Mouse (Mus musculus) cerebellum, adult 2 months (tissue): ENCODE data around the gene Yif1a. TPM values are rescaled to one million over a fixed set of nuclear protein-coding genes. Genes with fewer than 3 reads are reported as not detected.
A peak's percentile ranks its signal among the peaks of the same experiment; 100 is the strongest.

ENCODE experiments used
- DNase-seq, 2 experiments: peaks; one replicate each; pipeline ENCODE4 v3.0.0; 2021
- H3K27ac ChIP-seq: fragments of 200-500 bp; 2 replicates; pipeline ENCODE4 v1.5.1; 2012; ENCODE audit warnings: low read length, control low read depth, inconsistent platforms; ENCODE audit not compliant: insufficient read depth
- H3K27me3 ChIP-seq: fragments of 200-500 bp; 2 replicates; pipeline ENCODE4 v1.6.1; 2012; ENCODE audit warnings: inconsistent platforms, mild to moderate bottlenecking, low read length, moderate library complexity; ENCODE audit not compliant: control insufficient read depth, insufficient read depth
- H3K4me1 ChIP-seq: fragments of 200-500 bp; 2 replicates; pipeline ENCODE4 v1.6.1; 2011; ENCODE audit warnings: low read length; ENCODE audit not compliant: control insufficient read depth, insufficient read depth
- H3K4me3 ChIP-seq: fragments of 200-500 bp; replicated peaks from 2 replicates; pipeline ENCODE3; 2011; ENCODE audit warnings: mild to moderate bottlenecking, low read depth, low read length, control low read depth; ENCODE audit not compliant: insufficient read depth
- CTCF ChIP-seq: fragments of 200-500 bp; IDR thresholded peaks from 2 replicates; pipeline ENCODE4 v1.5.1; 2011; ENCODE audit warnings: low read depth, mild to moderate bottlenecking, control low read depth, low read length, moderate library complexity, borderline replicate concordance; ENCODE audit not compliant: insufficient read depth
- POLR2A ChIP-seq: fragments of 200-500 bp; IDR thresholded peaks from 2 replicates; pipeline ENCODE4 v1.6.1; 2011; ENCODE audit warnings: low read length, control low read depth, borderline replicate concordance; ENCODE audit not compliant: insufficient read depth
- WGBS: fragments of 180-500 bp; shearing (Covaris S2); methylation state at CpG from one replicate; pipeline ENCODE4 v1.1.7; 2018; 5-methylcytosine and 5-hydroxymethylcytosine counted together
- polyA plus RNA-seq: library from polyadenylated mRNA; depleted of rRNA; stranded (reverse); fragments of >200 nt; gene quantifications from 2 replicates; pipeline ENCODE4 v1.2.3, GENCODE M21; 2012

Gene Yif1a
- polyA plus RNA-seq, 1 experiment, result 98.4 TPM

DNA sequence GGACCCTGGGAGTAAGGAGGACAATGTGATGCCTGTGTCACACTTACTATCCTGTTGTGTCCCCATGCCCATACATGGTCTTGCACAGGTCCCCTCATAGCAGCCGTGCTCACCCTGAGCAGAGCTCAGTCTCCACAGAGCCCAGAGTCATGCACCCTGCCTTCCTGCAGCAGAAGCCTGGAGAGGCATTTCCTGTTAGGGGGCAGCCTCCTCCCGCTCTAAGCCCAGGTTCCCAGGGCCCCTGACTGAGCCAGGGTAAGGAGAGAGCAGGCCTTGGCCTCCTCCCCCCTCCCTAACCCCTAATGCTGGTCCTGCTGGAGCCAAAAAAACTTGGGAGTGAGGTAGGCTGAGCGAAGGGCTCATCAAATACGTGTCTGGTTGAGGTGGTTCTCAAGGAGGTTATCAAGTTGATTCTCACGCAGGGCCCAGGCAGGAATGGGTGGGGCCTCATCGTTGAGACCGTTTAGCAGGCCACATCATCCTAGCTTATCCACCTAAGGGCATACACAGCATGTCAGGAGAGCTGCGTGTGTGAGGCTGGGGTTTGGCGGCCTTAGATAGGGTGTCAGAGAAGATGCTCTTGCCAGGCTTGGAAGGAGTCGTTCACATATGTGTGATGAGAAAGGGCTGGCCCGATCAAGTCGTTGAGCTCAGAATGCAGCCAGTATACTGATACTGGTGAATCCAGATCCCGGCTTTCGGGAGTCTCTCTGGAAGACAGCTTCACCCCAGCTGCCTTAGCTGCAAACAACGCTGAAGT lies 21.1 kb upstream of the Yif1a start:
- WGBS, result 50% methylated on average over 15 of the region's 15 CpGs
- no peak for TF ChIP-seq CTCF
- no peak for TF ChIP-seq POLR2A

DNA sequence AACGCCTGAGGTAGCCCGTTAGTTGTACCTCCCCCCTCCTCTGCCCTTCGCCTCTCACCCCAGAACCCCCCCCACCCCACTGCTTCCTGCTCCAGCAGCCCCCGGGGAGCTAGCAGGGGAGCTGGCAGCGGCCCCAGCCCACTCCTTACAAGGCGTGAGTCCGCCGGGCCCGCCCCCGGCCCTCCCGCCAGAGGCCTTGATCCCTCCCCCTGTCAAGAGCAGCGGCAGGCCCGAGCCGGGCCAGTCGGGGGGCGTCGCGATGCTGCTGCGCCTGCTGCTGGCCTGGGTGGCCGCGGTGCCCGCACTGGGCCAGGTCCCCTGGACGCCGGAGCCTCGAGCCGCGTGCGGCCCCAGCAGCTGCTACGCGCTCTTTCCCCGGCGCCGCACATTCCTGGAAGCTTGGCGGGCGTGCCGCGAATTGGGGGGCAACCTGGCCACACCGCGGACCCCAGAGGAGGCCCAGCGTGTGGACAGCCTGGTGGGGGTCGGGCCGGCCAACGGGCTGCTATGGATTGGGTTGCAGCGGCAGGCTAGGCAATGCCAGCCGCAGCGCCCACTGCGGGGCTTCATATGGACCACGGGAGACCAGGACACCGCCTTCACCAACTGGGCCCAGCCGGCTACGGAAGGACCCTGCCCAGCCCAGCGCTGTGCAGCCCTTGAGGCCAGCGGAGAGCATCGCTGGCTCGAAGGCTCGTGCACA lies 20.3 kb upstream of the Yif1a start, which contains the start of gene Cd248:
Gene Cd248 (plus strand): TSS at position 212 of the 703 bp plus-strand sequence.
- no peak within 1 kb of the TSS for H3K27ac ChIP-seq
- no peak for TF ChIP-seq POLR2A
- TF ChIP-seq CTCF, result no peak
- H3K27me3 ChIP-seq, result no peaks in the 10 kb centered on the region
- 1% methylated on average over 56 of the region's 56 CpGs for WGBS
- peaks cover 10% of the 10 kb centered on the region for H3K4me1 ChIP-seq
- H3K4me3 ChIP-seq, result peak within 1 kb of the TSS; percentile 29
- no peak for DNase-seq

More for the DNA sequence above, 21.1 kb upstream of the Yif1a start:
- H3K4me1 ChIP-seq, result peaks cover 10% of the 10 kb centered on the region
- no peak for DNase-seq
- H3K27ac ChIP-seq, result no peak overlapping the region
- no peak overlapping the region for H3K4me3 ChIP-seq
- no peaks in the 10 kb centered on the region for H3K27me3 ChIP-seq

DNA sequence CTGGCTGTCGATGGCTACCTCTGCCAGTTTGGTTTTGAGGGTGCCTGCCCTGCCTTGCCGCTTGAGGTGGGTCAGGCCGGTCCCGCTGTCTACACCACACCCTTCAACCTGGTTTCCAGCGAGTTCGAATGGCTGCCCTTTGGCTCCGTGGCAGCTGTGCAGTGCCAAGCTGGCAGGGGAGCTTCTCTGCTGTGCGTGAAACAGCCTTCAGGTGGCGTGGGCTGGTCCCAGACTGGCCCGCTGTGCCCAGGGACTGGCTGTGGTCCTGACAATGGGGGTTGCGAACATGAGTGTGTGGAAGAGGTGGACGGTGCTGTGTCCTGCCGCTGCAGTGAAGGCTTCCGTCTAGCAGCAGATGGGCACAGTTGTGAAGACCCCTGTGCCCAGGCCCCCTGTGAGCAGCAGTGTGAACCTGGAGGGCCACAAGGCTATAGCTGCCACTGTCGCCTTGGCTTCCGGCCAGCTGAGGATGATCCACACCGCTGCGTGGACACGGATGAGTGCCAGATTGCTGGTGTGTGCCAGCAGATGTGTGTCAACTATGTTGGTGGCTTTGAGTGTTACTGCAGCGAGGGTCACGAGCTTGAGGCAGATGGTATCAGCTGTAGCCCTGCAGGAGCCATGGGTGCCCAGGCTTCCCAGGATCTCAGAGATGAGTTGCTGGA lies 19.6 kb upstream of the Yif1a start:
- TF ChIP-seq POLR2A (no peak), CTCF (0 out of 2 replicates have a peak, but pooled peaks have one; percentile 15)
- H3K4me3 ChIP-seq, result peak overlapping the region; percentile 29
- peaks cover 10% of the 10 kb centered on the region for H3K4me1 ChIP-seq
- whole genome bisulfite sequencing, result 14% methylated on average over 21 of the region's 21 CpGs
- DNase-seq, result no peak
- no peaks in the 10 kb centered on the region for H3K27me3 ChIP-seq
- H3K27ac ChIP-seq, result no peak overlapping the region

DNA sequence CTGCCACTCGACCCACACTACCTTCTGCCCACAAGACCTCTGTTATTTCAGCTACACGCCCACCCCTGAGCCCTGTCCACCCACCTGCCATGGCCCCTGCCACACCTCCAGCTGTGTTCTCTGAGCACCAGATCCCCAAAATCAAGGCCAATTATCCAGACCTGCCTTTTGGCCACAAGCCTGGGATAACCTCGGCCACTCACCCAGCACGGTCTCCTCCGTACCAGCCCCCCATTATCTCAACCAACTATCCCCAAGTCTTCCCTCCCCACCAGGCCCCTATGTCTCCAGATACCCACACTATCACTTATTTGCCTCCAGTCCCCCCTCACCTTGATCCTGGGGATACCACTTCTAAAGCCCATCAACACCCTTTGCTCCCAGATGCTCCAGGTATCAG lies 18.9 kb upstream of the Yif1a start:
- H3K27ac ChIP-seq, result no peak overlapping the region
- 88% methylated on average over 5 of the region's 5 CpGs for WGBS
- no peaks in the 10 kb centered on the region for H3K27me3 ChIP-seq
- TF ChIP-seq POLR2A (no peak), CTCF (no peak)
- H3K4me1 ChIP-seq, result peaks cover 10% of the 10 kb centered on the region
- DNase-seq, result no peak
- H3K4me3 ChIP-seq, result no peak overlapping the region

DNA sequence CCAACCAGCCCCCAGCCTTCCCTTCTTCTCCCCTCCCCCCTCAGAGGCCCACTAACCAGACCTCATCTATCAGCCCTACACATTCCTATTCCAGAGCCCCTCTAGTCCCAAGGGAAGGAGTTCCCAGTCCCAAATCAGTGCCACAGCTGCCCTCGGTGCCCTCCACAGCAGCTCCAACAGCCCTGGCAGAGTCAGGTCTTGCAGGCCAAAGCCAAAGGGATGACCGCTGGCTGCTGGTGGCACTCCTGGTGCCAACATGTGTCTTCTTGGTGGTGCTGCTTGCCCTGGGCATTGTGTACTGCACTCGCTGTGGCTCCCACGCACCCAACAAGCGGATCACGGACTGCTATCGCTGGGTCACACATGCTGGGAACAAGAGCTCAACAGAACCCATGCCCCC lies 18.4 kb upstream of the Yif1a start:
- Histone ChIP-seq H3K4me1 (peaks cover 10% of the 10 kb centered on the region), H3K27ac (no peak overlapping the region), H3K4me3 (no peak overlapping the region), H3K27me3 (no peaks in the 10 kb centered on the region)
- no peak for TF ChIP-seq CTCF
- no peak for TF ChIP-seq POLR2A
- no peak for DNase-seq
- WGBS, result 86% methylated on average over 7 of the region's 7 CpGs

DNA sequence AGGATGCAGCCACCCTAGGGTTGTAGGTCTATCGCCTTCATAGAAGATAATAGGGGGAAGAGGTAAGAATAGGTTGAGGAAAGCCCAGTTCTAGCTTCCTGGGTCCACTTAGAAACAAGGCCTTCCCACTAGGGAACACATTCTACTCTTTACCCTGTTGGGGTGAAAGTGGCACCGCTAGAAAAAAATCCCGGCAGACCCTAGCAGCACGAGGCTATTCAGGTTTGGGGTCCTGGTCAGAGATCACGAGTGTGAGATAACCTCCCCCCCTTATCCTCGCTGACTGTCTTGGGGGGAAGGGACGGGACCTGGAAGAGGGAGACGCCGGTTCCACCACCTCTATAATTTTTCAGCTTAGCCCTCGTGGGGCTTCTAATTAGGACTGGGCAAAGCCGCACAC lies 17.3 kb upstream of the Yif1a start:
- Histone ChIP-seq H3K4me3 (no peak overlapping the region), H3K27ac (no peak overlapping the region), H3K4me1 (peaks cover 10% of the 10 kb centered on the region), H3K27me3 (no peaks in the 10 kb centered on the region)
- TF ChIP-seq CTCF, result no peak
- no peak for TF ChIP-seq POLR2A
- WGBS, result 48% methylated on average over 11 of the region's 11 CpGs
- DNase-seq, result no peak

DNA sequence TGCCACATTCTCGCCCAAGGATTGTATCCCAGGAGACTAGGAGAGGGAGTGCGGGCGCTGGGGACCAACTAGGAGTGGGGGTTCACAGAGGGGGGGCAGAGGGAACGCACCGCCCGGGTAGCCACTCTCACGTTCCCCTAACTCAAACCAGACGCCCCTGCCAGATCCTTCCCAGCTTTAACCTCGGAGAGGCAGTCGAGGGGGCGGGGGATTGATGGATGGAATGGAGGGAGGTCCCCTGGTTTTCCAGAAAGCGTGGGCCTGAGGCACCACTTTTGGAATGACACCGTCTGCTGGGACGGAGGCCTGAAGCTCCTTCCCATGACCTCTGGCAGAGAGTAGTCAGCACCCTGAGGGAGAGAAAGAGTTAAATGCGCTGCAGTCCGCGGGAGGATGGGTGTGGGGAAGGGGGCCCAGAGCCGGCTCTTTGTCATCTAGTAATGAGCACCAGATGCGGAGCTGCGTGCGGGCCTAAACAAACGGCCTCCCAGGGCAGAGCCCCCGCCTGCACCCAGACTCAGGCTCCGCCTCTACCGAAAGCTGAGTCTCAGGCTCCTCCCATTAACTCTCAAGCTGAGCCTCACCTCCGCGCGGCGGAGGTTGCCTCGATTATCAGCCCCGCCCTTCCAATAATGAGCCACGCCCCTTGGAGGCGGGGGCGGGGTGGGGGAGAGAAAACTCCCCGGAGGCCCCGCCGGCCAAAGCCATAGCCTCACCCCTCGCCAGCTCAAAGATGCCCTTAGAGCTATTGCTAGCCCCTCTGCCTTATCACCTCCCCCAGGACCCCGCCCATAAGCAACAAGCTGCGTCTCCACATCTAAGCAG lies 16.6 kb upstream of the Yif1a start:
- peak overlapping the region; percentile 23 for H3K4me3 ChIP-seq
- no peak for TF ChIP-seq POLR2A
- no peak for TF ChIP-seq CTCF
- peak in 1 of 2 experiments; percentile 48 for DNase-seq
- no peak overlapping the region for H3K27ac ChIP-seq
- H3K27me3 ChIP-seq, result no peaks in the 10 kb centered on the region
- peaks cover 10% of the 10 kb centered on the region for H3K4me1 ChIP-seq
- whole genome bisulfite sequencing, result 7% methylated on average over 37 of the region's 40 CpGs
